Mouse (Mus musculus) embryonic stem cell, embryonic (primary cell): ENCODE results near the gene Usp50.

ENCODE experiments used
- CTCF ChIA-PET, 4 experiments: fragments of 300-600 bp in 2 of 4; fragments of 350-600 bp in 2 of 4; sonication (Branson Sonifier 250); formaldehyde crosslinking; loops; one replicate each; lab custom pipeline; 2022; ENCODE audit warnings: inconsistent platforms in 2 of 4; lab: Charles Lee
- POLR2A ChIA-PET, 4 experiments: fragments of 300-600 bp in 2 of 4; fragments of 350-600 bp in 2 of 4; sonication (Branson Sonifier 250); formaldehyde crosslinking; loops; one replicate each; lab custom pipeline; 2022; ENCODE audit warnings: antibody characterized with exemption in 4 of 4, inconsistent platforms in 1 of 4; lab: Charles Lee

The Usp50 gene

DNA sequence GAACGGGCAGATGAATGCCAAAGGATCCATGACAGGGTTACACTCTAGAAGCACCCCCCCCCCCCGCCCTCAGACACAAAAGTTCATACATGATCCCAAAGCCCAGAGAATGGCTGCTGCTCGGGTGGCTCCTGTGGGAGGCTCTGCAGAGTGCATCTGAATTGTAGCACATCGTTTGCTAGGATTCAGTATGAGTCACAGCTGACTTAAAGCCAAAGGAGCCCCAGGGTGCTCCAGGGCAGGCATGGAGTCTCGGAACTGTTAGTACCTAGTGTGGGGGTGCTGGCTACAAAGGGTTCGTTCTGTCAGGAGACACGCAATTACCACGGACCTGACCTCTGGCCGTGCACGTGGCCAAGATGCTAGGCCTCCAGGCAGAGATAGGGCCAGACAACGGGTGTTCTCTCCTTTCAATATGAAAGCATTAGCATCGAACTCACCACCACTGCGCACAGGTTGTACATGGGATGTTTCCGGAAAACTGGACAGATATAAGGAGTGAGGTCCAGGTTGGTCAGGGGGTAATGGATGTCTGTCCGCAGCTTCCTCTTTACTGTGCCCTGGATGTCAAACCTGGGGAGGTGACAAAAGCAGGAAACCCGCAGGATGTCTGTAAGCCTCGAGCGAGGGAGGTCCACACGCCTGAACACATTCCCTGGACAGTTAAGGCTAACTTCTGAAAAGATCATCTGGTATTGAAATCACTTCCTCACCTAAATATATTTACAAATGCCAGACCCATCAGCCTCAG, 13.7 kb downstream of the Usp50 start:
- POLR2A ChIA-PET: interaction anchor here in 2 of 4 experiments (1.0 to 1.1 kb wide), 2 partner anchors 10 to 12 kb away, joined by 3 to 4 read pairs; no protein-coding TSS in a partner anchor
- CTCF ChIA-PET: interaction anchor here in 1 of 4 experiments (0.6 to 1.2 kb wide), 2 partner anchors 176 to 236 kb away, joined by 4 read pairs; no protein-coding TSS in a partner anchor

- ChIA-PET CTCF (interaction anchor here (0.6 to 2.0 kb wide), 11 partner anchors 13 to 239 kb away, joined by 3 to 10 read pairs (median 3); no protein-coding TSS in a partner anchor), POLR2A (interaction anchor here in 1 of 4 experiments (0.8 to 2.6 kb wide), 4 partner anchors 12 to 17 kb away, joined by 3 to 16 read pairs (median 4); no protein-coding TSS in a partner anchor)
Measured at GRCm38 (mm10) chr2:126768194-126768593, 15.1 kb downstream of the Usp50 start.

DNA sequence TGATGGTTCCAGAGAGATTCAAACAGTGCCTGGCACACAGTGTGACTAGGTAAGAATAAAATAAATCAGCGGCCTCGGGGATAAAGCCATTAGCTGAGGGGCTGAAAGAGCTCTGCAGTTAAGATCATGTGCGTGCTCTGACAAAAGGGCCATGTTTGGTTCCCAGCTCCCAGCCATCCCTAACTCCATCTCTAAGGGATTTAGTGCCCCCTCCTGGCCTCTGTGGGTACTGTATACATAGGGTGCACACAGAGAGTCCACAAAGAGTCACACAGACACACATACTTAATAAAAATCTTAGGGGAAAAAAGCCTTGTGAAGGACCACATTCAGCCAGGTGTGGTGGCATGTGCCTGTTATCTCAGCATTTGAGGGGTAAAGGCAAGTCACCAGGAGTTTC, 15.7 kb downstream of the Usp50 start:
- ChIA-PET CTCF (interaction anchor here (0.5 to 2.0 kb wide), 21 partner anchors 9 to 1831 kb away, joined by 3 to 10 read pairs (median 4); partner anchors contain the start of gene Usp50 (in 1 of the 4)), POLR2A (interaction anchor here in 3 of 4 experiments (0.6 to 2.6 kb wide), 8 partner anchors 11 to 164 kb away, joined by 3 to 16 read pairs (median 4); partner anchors contain the start of gene Usp8 (in 2 of the 3))

- ChIA-PET CTCF (interaction anchor here in 3 of 4 experiments (0.6 to 2.0 kb wide), 3 partner anchors 16 to 172 kb away, joined by 3 to 7 read pairs (median 5); no protein-coding TSS in a partner anchor), POLR2A (interaction anchor here in 3 of 4 experiments (0.6 to 2.6 kb wide), 13 partner anchors 8 to 166 kb away, joined by 3 to 16 read pairs (median 4); partner anchors contain the start of gene Usp8 (in 2 of the 3))
Measured at GRCm38 (mm10) chr2:126765867-126766582, 17.2 kb downstream of the Usp50 start.

- ChIA-PET CTCF (no interaction called here), POLR2A (no interaction called here)
Measured at GRCm38 (mm10) chr2:126759351-126759750, 23.9 kb downstream of the Usp50 start.

- ChIA-PET POLR2A (interaction anchor here in 2 of 4 experiments (0.6 to 4.4 kb wide), 4 partner anchors 11 to 1490 kb away, joined by 3 to 16 read pairs (median 4); no protein-coding TSS in a partner anchor), CTCF (interaction anchor here in 1 of 4 experiments (1.0 kb wide), 1 partner anchor 12 kb away, joined by 3 read pairs; no protein-coding TSS in a partner anchor)
Measured at GRCm38 (mm10) chr2:126755664-126756063, 27.6 kb downstream of the Usp50 start.

DNA sequence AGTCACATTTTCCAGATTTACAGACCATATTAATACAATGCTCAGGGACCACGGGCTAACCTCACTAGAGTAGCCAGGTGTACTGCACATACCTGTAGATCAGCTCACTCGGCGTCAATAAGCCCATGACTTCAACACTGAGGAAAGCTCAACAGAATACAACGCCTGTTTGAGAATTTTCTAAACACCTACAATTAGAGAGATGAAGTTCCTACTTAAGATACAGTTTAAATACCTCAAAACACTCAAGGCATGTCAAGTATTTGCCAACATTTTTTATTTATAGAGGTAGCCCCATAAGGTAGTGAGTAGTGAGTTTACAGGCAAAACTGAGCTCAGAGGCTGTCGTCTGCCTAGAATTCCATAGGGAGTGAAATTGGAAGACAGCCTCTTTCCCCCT, 39.9 kb downstream of the Usp50 start:
- CTCF ChIA-PET: no interaction called here
- POLR2A ChIA-PET: interaction anchor here in 1 of 4 experiments (1.1 kb wide), 1 partner anchor 17 kb away, joined by 3 read pairs; no protein-coding TSS in a partner anchor

DNA sequence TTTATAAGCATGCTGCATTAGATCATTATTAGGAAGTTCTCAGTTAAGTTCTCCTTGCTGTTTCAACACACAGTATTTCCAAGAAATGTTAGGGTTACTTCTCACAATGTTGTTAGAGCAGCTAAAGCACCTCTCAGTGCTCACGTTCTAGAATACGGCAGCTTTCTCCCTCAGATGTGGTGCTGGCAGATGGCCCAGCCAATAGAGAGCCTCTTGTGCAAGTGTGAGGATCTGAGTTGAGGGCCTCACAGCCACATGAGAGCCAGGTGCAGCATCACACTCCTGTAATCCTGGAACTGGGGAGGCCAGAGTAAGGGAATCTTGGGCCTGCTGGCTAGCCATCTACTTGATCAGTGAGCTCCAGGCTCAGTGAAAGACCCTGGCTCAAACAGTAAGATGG, 43.0 kb downstream of the Usp50 start:
- ChIA-PET CTCF (interaction anchor here in 1 of 4 experiments (0.6 kb wide), 1 partner anchor 211 kb away, joined by 6 read pairs; no protein-coding TSS in a partner anchor), POLR2A (interaction anchor here in 2 of 4 experiments (0.7 kb wide), 2 partner anchors 12 to 70 kb away, joined by 3 read pairs; no protein-coding TSS in a partner anchor)

DNA sequence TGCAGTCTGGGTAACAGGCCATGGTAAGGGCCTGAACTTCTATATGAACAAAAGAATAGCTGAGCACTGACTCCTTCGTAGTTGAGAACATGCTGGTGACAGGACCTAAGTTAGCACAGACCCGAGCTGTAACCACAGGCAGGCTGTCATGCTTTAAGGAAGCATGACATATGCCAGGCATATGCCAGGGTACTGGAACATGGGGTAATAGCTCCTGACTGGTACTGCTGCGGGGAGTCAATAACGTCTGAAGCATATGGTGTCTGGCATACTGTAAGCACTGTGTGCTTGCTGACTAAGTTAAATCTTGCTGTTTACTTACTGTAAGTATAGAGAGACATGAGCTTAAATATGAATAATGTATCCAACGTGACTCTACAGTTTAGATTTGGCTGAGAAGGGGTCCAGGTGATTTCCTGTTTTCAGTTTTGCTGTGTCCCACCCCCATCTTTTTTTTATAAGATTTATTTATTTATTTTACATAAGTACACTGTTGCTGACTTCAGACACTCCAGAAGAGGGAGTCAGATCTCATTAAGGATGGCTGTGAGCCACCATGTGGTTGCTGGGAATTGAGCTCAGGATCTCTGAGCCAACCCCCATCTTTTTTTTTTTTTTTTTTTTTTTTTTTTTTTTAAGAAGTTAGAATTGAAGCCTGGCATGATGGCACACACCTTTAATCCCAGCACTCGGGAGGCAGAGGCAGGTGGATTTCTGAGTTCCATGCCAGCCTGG, 47.8 kb downstream of the Usp50 start:
- ChIA-PET POLR2A (interaction anchor here in 3 of 4 experiments (0.6 to 1.5 kb wide), 6 partner anchors 15 to 436 kb away, joined by 3 to 5 read pairs (median 3); no protein-coding TSS in a partner anchor), CTCF (interaction anchor here in 2 of 4 experiments (0.6 kb wide), 3 partner anchors 24 to 358 kb away, joined by 3 to 12 read pairs (median 3); no protein-coding TSS in a partner anchor)

DNA sequence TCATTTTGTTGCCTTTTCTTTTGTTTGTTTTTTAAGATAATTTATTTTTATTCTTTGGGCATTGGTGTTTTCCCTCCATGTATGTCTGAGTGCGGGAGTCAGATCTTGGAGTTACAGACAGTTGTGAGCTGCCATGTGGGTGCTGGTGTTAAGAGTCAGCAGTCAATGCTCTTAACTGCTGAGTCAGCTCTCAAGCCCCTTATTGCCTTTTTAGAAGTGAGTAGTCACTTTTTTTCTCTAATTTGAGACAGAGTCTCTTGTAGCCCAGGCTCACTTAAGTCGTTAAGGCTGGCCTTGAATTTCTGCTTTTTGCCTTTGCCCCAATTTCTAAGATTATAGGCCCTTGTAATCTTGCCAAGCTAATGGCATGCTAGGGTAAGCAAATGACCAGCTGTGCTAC, 52.8 kb downstream of the Usp50 start:
- ChIA-PET POLR2A (interaction anchor here in 2 of 4 experiments (0.9 to 1.5 kb wide), 2 partner anchors 23 to 36 kb away, joined by 3 to 5 read pairs; partner anchors contain the start of gene Usp8 (in 1 of the 2)), CTCF (no interaction called here)

- CTCF ChIA-PET: no interaction called here
- POLR2A ChIA-PET: interaction anchor here in 1 of 4 experiments (0.6 kb wide), 1 partner anchor 145 kb away, joined by 5 read pairs; no protein-coding TSS in a partner anchor
Measured at GRCm38 (mm10) chr2:126729207-126729606, 54.1 kb downstream of the Usp50 start.

DNA sequence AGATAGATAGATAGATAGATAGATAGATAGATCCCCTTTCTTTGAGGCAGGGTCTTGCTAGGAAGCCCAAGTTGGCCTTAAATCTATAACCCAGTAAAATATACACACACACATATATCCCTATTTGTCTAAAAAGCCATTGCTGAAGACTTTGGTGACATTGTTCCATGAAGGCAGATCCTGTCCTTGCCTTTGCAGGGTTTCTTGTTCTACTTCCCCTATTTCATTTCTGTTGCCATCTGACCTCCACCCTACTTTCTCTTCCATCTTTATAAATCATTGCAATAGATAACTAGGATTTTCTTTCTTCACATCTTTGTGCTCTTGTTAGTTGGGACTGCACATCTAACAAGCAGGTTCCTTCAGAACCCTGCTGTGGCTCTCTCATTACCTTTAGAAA, 70.3 kb downstream of the Usp50 start:
- ChIA-PET CTCF (no interaction called here), POLR2A (no interaction called here)

- POLR2A ChIA-PET: no interaction called here
- CTCF ChIA-PET: interaction anchor here in 1 of 4 experiments (0.6 kb wide), 1 partner anchor 283 kb away, joined by 4 read pairs; no protein-coding TSS in a partner anchor
Measured at GRCm38 (mm10) chr2:126712526-126712925, 70.7 kb downstream of the Usp50 start.

GRCm38 (mm10) chr2:126708361-126708760, 74.9 kb downstream of the Usp50 start:
- CTCF ChIA-PET: no interaction called here
- POLR2A ChIA-PET: interaction anchor here in 2 of 4 experiments (1.1 to 4.3 kb wide), 7 partner anchors 9 to 425 kb away, joined by 3 to 19 read pairs (median 4); partner anchors contain the start of genes Ncaph (in 1 of the 2) and Trpm7 (in 1 of the 2)

DNA sequence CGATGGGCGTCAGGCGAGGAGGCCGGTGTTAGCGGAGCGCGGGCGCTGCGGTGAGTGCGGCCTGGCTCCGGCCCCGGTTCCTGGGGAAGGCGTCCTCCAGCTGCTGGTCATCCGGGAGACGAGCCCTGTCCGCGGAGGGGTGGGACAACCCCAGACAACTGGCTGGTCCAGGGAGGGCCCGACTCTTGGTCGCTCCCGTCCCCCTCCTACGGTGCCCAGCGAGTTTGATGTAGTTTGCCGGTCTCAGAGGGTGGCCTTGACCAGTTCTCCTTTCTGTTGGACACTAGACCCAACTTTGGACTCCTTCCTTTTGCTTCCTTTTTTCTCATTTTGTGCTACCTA, 75.9 kb downstream of the Usp50 start:
- ChIA-PET POLR2A (interaction anchor here in 3 of 4 experiments (0.6 to 4.3 kb wide), 56 partner anchors 8 to 563 kb away, joined by 3 to 35 read pairs (median 4); partner anchors contain the start of genes Blvra (in 3 of the 3), Trpm7 (in 3 of the 3), Ciao1 (in 2 of the 3) and Tmem127 (in 2 of the 3)), CTCF (interaction anchor here in 3 of 4 experiments (0.6 to 1.6 kb wide), 6 partner anchors 75 to 363 kb away, joined by 3 to 10 read pairs (median 4); partner anchors contain the start of gene Blvra (in 2 of the 3))

- POLR2A ChIA-PET: interaction anchor here in 3 of 4 experiments (0.6 to 4.3 kb wide), 62 partner anchors 8 to 563 kb away, joined by 3 to 35 read pairs (median 4); partner anchors contain the start of genes Blvra (in 3 of the 3), Trpm7 (in 3 of the 3), Ciao1 (in 2 of the 3) and Tmem127 (in 2 of the 3)
- CTCF ChIA-PET: interaction anchor here in 3 of 4 experiments (0.6 to 1.6 kb wide), 7 partner anchors 75 to 1460 kb away, joined by 3 to 10 read pairs (median 5); partner anchors contain the start of genes Blvra (in 2 of the 3) and Dut (in 1 of the 3)
Measured at GRCm38 (mm10) chr2:126706759-126707437, 76.4 kb downstream of the Usp50 start, which contains the start of gene Usp8. Usp8 (plus strand) TSS chr2:126707328.
